In the genomic region with DNA sequence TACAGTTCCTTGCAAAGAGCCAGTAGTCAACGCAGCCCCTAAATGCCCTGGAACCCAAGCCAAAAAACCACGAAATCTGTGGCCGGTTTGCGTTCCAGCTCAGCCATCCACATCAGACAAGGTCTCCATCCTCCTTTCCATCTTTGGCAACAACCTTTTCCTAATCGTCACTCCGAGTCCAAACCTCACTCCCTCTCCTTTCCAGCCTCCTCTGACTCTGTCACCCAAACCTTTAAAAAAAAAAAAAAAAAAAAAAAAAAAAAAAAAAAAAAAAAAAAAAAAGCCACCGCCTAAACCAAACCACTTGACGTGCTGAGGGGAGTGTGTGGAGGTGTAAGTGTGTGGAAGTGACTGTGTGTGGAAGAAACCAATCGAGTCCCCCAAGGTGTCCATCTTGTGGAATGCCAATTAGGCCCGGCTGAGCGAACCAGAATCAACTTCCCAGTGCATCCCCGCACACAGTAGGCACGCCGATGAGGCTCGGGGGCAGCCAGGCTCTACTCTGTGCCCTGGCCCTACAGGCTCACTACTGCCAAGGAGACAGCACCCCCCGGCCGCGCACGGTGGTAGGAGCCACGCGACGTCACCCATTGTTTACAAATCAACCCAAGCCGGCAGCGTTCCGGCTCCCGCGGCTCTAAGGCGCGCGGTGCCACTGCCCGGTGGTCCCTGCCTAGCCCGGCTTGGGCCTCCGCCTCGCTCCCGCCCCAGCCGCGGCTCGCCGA, we compare ENCODE assay signal across 8 mouse cellular contexts. TPM values are rescaled to one million over a fixed set of nuclear protein-coding genes. Genes with fewer than 3 reads are reported as not detected.
DNase-seq lines count a peak whose midpoint lies in the region; ATAC-seq lines count a peak whose summit lies in the region.

TSS of gene Frat1 (plus strand) at position 590 of the 725 bp plus-strand sequence.

- peaks cover 8% of the 10 kb centered on the region for H3K27me3 ChIP-seq in hindbrain, embryonic 13.5 days

- DNase-seq in NIH3T3 (ENCODE audit: low read depth), result peak; percentile 65
- peak; percentile 94 to 96 for DNase-seq in cerebellum, postnatal 10 days
- peak; percentile 86 to 90 for DNase-seq in frontal cortex, postnatal 14 days (ENCODE audit: low spot score in 2 of 2)
- DNase-seq in layer of hippocampus, postnatal 36 days, result peak; percentile 92 to 94
- DNase-seq in lung, postnatal 36 days, result peak; percentile 93
- peak; percentile 98 for DNase-seq in retina, postnatal 1 day
- DNase-seq in urinary bladder, adult 18-20 months (ENCODE audit: low spot score in 2 of 2), result peak; percentile 74 to 94

- peak; percentile 99 for ATAC-seq in hindbrain, embryonic 13.5 days (ENCODE audit: low FRiP score)

- H3K9me3 ChIP-seq in hindbrain, embryonic 13.5 days, result no peaks in the 10 kb centered on the region

- H3K9ac ChIP-seq in hindbrain, embryonic 13.5 days, result peak within 1 kb of the TSS; percentile 93

- peaks cover 34% of the 10 kb centered on the region for H3K4me1 ChIP-seq in hindbrain, embryonic 13.5 days (replicated peaks)

- H3K27ac ChIP-seq in hindbrain, embryonic 13.5 days, result peak within 1 kb of the TSS; percentile 95

- peak within 1 kb of the TSS; percentile 83 for H3K4me3 ChIP-seq in hindbrain, embryonic 13.5 days

- H3K4me2 ChIP-seq in hindbrain, embryonic 13.5 days, result peak within 1 kb of the TSS; percentile 96

- H3K36me3 ChIP-seq in hindbrain, embryonic 13.5 days, result no peaks in the 10 kb centered on the region

- under 1% methylated on average over 39 of the region's 39 CpGs for WGBS in hindbrain, embryonic 13.5 days

RNA-seq across cellular contexts. Expression of gene Frat1, which starts in this region (rescaled TPM):
- 25.6 and 27.8 TPM in 2 replicates for polyA plus RNA-seq in hindbrain, embryonic 13.5 days (2015; fragmentation: Nextera tagmentation; extraction: Ambion mirVana)
- total RNA-seq in layer of hippocampus, postnatal 36 days (2021), result 10 to 100 TPM; 17.5 to 20.5 TPM

Comparison
In these comparisons a context has a peak if more than half of its experiments do, and no peak if none do; other contexts are left out.
1. Peak in every context shown above with its lines: DNase-seq, ATAC-seq, H3K4me3 ChIP-seq and H3K27ac ChIP-seq.